In genomic region chr1:58420961-58421360, GRCm38 (mm10) we compare ENCODE assay signal across 10 mouse cellular contexts. TPM values are rescaled to one million over a fixed set of nuclear protein-coding genes. Genes with fewer than 3 reads are reported as not detected.
DNase-seq lines count a peak whose midpoint lies in the region; ATAC-seq lines count a peak whose summit lies in the region.
"Had no signal": no experiment of that assay in that cellular context is flagged by ENCODE, and none has a peak within 500 bp of the region (broad histone marks: within the 10 kb centered on the region; RNA-seq: fewer than 3 reads in every experiment).

No protein-coding gene starts in this region.

- H3K36me3 ChIP-seq in heart, embryonic 14.5 days (ENCODE audit: control insufficient read depth, insufficient read depth, low read length), result peaks cover 54% of the 10 kb centered on the region
- H3K36me3 ChIP-seq in midbrain, embryonic 16.5 days (ENCODE audit: control insufficient read depth, insufficient read depth, low read length), result peaks cover 34% of the 10 kb centered on the region
- peaks cover 37% of the 10 kb centered on the region for H3K36me3 ChIP-seq in midbrain, embryonic 11.5 days (ENCODE audit: control insufficient read depth, insufficient read depth, low read length)
- H3K36me3 ChIP-seq in hindbrain, embryonic 16.5 days (ENCODE audit: control insufficient read depth, insufficient read depth, low read length), result peaks cover 34% of the 10 kb centered on the region

- H3K27me3 ChIP-seq in heart, embryonic 14.5 days (ENCODE audit: control insufficient read depth, insufficient read depth, low read length), result no peaks in the 10 kb centered on the region
- no peaks in the 10 kb centered on the region for H3K27me3 ChIP-seq in midbrain, embryonic 16.5 days (ENCODE audit: control insufficient read depth, insufficient read depth, low read depth, low read length)
- no peaks in the 10 kb centered on the region for H3K27me3 ChIP-seq in midbrain, embryonic 11.5 days (ENCODE audit: control insufficient read depth, insufficient read depth, low read length)
- no peaks in the 10 kb centered on the region for H3K27me3 ChIP-seq in hindbrain, embryonic 16.5 days (replicated peaks; ENCODE audit: control insufficient read depth, insufficient read depth, low read length)
- H3K27me3 ChIP-seq: Patski had no signal

- H3K9me3 ChIP-seq in heart, embryonic 14.5 days (ENCODE audit: control insufficient read depth, low read length), result no peaks in the 10 kb centered on the region
- no peaks in the 10 kb centered on the region for H3K9me3 ChIP-seq in midbrain, embryonic 16.5 days (replicated peaks; ENCODE audit: control insufficient read depth, low read length, poor library complexity, severe bottlenecking)
- no peaks in the 10 kb centered on the region for H3K9me3 ChIP-seq in midbrain, embryonic 11.5 days (ENCODE audit: control insufficient read depth, low read length)
- H3K9me3 ChIP-seq in hindbrain, embryonic 16.5 days (ENCODE audit: control insufficient read depth, low read length), result no peaks in the 10 kb centered on the region

- 42% methylated on average over 7 of the region's 7 CpGs for WGBS in heart, embryonic 14.5 days
- 71% methylated on average over 7 of the region's 7 CpGs for WGBS in midbrain, embryonic 16.5 days
- 86% methylated on average over 7 of the region's 7 CpGs for WGBS in midbrain, embryonic 11.5 days
- 62% methylated on average over 7 of the region's 7 CpGs for WGBS in hindbrain, embryonic 16.5 days

- H3K9ac ChIP-seq in heart, embryonic 14.5 days (ENCODE audit: low read length), result no peak overlapping the region
- no peak overlapping the region for H3K9ac ChIP-seq in midbrain, embryonic 16.5 days (ENCODE audit: low read depth, low read length)
- H3K9ac ChIP-seq in midbrain, embryonic 11.5 days (ENCODE audit: low read length), result no peak overlapping the region
- no peak overlapping the region for H3K9ac ChIP-seq in hindbrain, embryonic 16.5 days (ENCODE audit: low read depth, low read length)

- intact Hi-C loops in heart, postnatal 10 days (cut with DNase I), result no loop called here

- H3K4me2 ChIP-seq in heart, embryonic 14.5 days (ENCODE audit: low read length), result peak overlapping the region; percentile 87
- H3K4me2 ChIP-seq in midbrain, embryonic 16.5 days (ENCODE audit: low read length), result peak overlapping the region; percentile 17; the same call in 1 of the 2 replicates
- H3K4me2 ChIP-seq in midbrain, embryonic 11.5 days, result no peak overlapping the region
- peak overlapping the region; percentile 23; the same call in 1 of the 2 replicates for H3K4me2 ChIP-seq in hindbrain, embryonic 16.5 days (ENCODE audit: low read length)

- H3K27ac ChIP-seq in heart, embryonic 14.5 days (replicated peaks in 1 of 2; ENCODE audit: control insufficient read depth in 1 of 2, insufficient read depth in 1 of 2, low read depth in 2 of 2, low read length in 2 of 2), result no peak overlapping the region
- no peak overlapping the region for H3K27ac ChIP-seq in midbrain, embryonic 16.5 days (ENCODE audit: low read length)
- H3K27ac ChIP-seq in midbrain, embryonic 11.5 days (ENCODE audit: low read depth, low read length), result no peak overlapping the region
- no peak overlapping the region for H3K27ac ChIP-seq in hindbrain, embryonic 16.5 days (ENCODE audit: low read depth, low read length)

- peaks cover 2 to 17% of the 10 kb centered on the region in 2 experiments for H3K4me1 ChIP-seq in heart, embryonic 14.5 days (ENCODE audit: control insufficient read depth in 2 of 2, insufficient read depth in 2 of 2, low read length in 2 of 2)
- peaks cover 20% of the 10 kb centered on the region for H3K4me1 ChIP-seq in midbrain, embryonic 16.5 days (ENCODE audit: control insufficient read depth, insufficient read depth, low read length)
- peaks cover 14% of the 10 kb centered on the region for H3K4me1 ChIP-seq in midbrain, embryonic 11.5 days (ENCODE audit: control insufficient read depth, insufficient read depth, low read length)
- peaks cover 17% of the 10 kb centered on the region for H3K4me1 ChIP-seq in hindbrain, embryonic 16.5 days (ENCODE audit: control insufficient read depth, insufficient read depth, low read depth, low read length)

- ATAC-seq in heart, embryonic 14.5 days (ENCODE audit: insufficient number of reproducible peaks, insufficient read depth, low FRiP score, low read depth), result no peak
- ATAC-seq in midbrain, embryonic 16.5 days, result no peak
- ATAC-seq in midbrain, embryonic 11.5 days (ENCODE audit: low FRiP score), result no peak
- ATAC-seq in hindbrain, embryonic 16.5 days, result no peak
- ATAC-seq: Patski had no signal

- DNase-seq in heart, postnatal 10 days, result no peak
- no peak for DNase-seq in midbrain, embryonic 11.5 days (ENCODE audit: low spot score, missing footprints)
- DNase-seq in yolk sac, embryonic 10.5 days (ENCODE audit: low spot score), result no peak
- DNase-seq in urinary bladder, adult 18-20 months (ENCODE audit: low spot score in 2 of 2), result no peak
- no peak for DNase-seq in thymus, postnatal 36 days
- DNase-seq: kidney, postnatal 25 days had no signal

- 0 out of 4 replicates have a peak overlapping the region, but pooled peaks of 1 of the 2 experiments have one; percentile 100 for H3K4me3 ChIP-seq in heart, embryonic 14.5 days (ENCODE audit: control insufficient read depth in 1 of 2, insufficient read depth in 1 of 2, low read depth in 1 of 2, low read length in 2 of 2)
- no peak overlapping the region for H3K4me3 ChIP-seq in midbrain, embryonic 16.5 days (ENCODE audit: low read depth, low read length)
- no peak overlapping the region for H3K4me3 ChIP-seq in midbrain, embryonic 11.5 days (ENCODE audit: low read depth, low read length)
- 0 out of 2 replicates have a peak overlapping the region, but pooled peaks have one; percentile 6 for H3K4me3 ChIP-seq in hindbrain, embryonic 16.5 days (ENCODE audit: low read length)

RNA-seq across cellular contexts. Expression of gene Clk1, which starts 2.9 kb away (rescaled TPM):
- polyA plus RNA-seq in heart, embryonic 14.5 days (2014; fragmentation: Nextera tagmentation; extraction: Ambion mirVana), result 130 and 155 TPM in 2 replicates
- total RNA-seq in heart, postnatal 10 days (2021), result 10 to 100 TPM; 62.6 to 80.1 TPM
- polyA plus RNA-seq in midbrain, embryonic 16.5 days (2015; fragmentation: Nextera tagmentation; extraction: Ambion mirVana), result 178 and 188 TPM in 2 replicates
- 157 and 173 TPM in 2 replicates for polyA plus RNA-seq in midbrain, embryonic 11.5 days (2014; fragmentation: Nextera tagmentation; extraction: Ambion mirVana)
- polyA plus RNA-seq in hindbrain, embryonic 16.5 days (2015; fragmentation: Nextera tagmentation; extraction: Ambion mirVana), result 150 and 151 TPM in 2 replicates

RNA-seq across cellular contexts. Expression of gene Nif3l1, which starts 24.0 kb away (rescaled TPM):
- 24.5 and 28.5 TPM in 2 replicates for polyA plus RNA-seq in heart, embryonic 14.5 days (2014; fragmentation: Nextera tagmentation; extraction: Ambion mirVana)
- total RNA-seq in heart, postnatal 10 days (2021), result 10 to 100 TPM; 15.1 to 15.8 TPM
- polyA plus RNA-seq in midbrain, embryonic 16.5 days (2015; fragmentation: Nextera tagmentation; extraction: Ambion mirVana), result 56.9 and 57.5 TPM in 2 replicates
- 66.6 and 67.2 TPM in 2 replicates for polyA plus RNA-seq in midbrain, embryonic 11.5 days (2014; fragmentation: Nextera tagmentation; extraction: Ambion mirVana)
- 49.6 and 50.7 TPM in 2 replicates for polyA plus RNA-seq in hindbrain, embryonic 16.5 days (2015; fragmentation: Nextera tagmentation; extraction: Ambion mirVana)

RNA-seq across cellular contexts. Expression of gene Ppil3, which starts 24.3 kb away (rescaled TPM):
- polyA plus RNA-seq in heart, embryonic 14.5 days (2014; fragmentation: Nextera tagmentation; extraction: Ambion mirVana), result 38.5 and 42.2 TPM in 2 replicates
- total RNA-seq in heart, postnatal 10 days (2021), result 10 to 100 TPM; 18.7 TPM
- polyA plus RNA-seq in midbrain, embryonic 16.5 days (2015; fragmentation: Nextera tagmentation; extraction: Ambion mirVana), result 49.8 and 50.2 TPM in 2 replicates
- 56.8 and 61.9 TPM in 2 replicates for polyA plus RNA-seq in midbrain, embryonic 11.5 days (2014; fragmentation: Nextera tagmentation; extraction: Ambion mirVana)
- 47.7 and 51.0 TPM in 2 replicates for polyA plus RNA-seq in hindbrain, embryonic 16.5 days (2015; fragmentation: Nextera tagmentation; extraction: Ambion mirVana)

RNA-seq across cellular contexts. Expression of gene Bzw1, which starts 28.3 kb away (rescaled TPM):
- 214 and 221 TPM in 2 replicates for polyA plus RNA-seq in heart, embryonic 14.5 days (2014; fragmentation: Nextera tagmentation; extraction: Ambion mirVana)
- total RNA-seq in heart, postnatal 10 days (2021), result 100 to 1,000 TPM; 109 to 117 TPM
- polyA plus RNA-seq in midbrain, embryonic 16.5 days (2015; fragmentation: Nextera tagmentation; extraction: Ambion mirVana), result 346 and 351 TPM in 2 replicates
- 587 and 613 TPM in 2 replicates for polyA plus RNA-seq in midbrain, embryonic 11.5 days (2014; fragmentation: Nextera tagmentation; extraction: Ambion mirVana)
- 322 TPM in 2 replicates for polyA plus RNA-seq in hindbrain, embryonic 16.5 days (2015; fragmentation: Nextera tagmentation; extraction: Ambion mirVana)
